Mouse (Mus musculus): ENCODE measurements around the gene Abca7.
"Not testable (repeated sequence)": the region's sequence is repeated elsewhere in the genome, so short reads cannot be mapped to it uniquely, and the experiment has no call there.

Abca7 gene

DNA sequence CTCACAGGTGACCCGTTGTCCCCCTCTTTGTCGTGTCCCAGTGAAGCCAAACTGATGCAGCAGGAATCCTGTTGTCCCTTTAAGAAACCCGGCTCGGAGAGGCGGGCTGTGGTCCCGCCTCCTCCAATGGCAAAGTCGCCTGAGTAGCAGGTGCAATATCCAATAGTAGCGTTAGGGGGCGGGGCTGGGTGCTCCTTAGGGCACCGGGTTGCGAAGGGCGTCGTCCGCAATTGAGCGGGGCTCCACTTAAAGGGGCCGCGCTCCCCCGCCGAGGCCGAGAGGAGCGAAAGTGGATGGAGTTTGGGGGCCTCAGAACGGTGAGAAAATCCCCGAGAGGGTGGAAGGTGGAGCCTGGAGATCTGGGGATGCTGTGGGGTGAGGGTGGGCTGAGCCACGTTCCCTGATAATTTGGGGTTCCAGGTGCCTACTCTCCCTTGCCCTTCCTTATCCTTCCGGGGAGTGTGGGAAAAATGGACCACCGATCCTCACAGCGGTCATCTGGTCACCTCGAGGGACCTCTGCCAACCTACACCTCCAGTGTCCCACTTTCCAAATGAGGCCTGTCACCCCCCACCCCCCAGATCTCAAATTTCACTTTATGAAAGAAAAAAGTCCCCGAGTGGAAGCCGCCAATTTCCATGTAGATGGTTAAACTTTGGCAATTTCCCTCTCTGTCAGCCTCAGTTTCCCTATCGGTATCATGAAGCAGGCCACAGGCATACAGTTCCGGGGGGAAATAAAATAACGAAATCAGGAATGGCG is at the start of gene Abca7:
Gene Abca7 (plus strand): TSS at position 223 of the 762 bp plus-strand sequence.
- peak; percentile 97 for DNase-seq

DNA sequence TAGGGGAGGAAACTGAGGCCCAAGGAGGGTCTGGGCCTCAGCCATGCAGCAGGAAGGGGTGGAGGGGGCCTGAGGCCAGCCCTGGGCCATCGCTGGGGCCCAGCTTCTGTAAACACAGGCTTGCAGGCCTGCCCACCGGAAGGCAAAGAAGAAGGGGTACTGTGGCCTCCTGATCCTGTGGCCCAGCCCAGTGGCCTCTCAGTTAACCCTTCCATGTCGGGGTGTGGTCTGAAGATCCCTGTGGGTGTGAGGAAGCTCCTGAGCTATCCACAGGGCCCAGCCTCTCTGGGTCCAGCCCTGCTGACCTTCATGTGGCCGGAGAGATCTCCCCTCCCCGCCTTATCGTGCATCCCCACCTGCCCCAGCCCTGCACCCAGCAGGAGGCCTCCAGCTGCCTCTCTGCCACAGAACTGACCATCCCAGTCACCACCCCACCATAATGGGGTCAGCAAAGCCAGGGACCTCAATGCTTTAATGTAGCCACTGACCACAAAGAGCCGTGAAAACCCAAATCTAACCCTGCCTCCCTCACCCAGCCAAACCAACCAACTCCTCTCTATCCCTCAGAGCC is 49.5 kb upstream of the Abca7 start:
- peak; percentile 68 for DNase-seq

- no peak for DNase-seq
Observed at GRCm38 (mm10) chr10:79947502-79947901, 48.8 kb upstream of the Abca7 start.

GRCm38 (mm10) chr10:79949873-79950272 is 46.4 kb upstream of the Abca7 start:
- DNase-seq: no peak

GRCm38 (mm10) chr10:79950661-79951060 is 45.6 kb upstream of the Abca7 start:
- DNase-seq: no peak

- no peak for DNase-seq
Observed at GRCm38 (mm10) chr10:79953946-79954345, 42.3 kb upstream of the Abca7 start.

DNA sequence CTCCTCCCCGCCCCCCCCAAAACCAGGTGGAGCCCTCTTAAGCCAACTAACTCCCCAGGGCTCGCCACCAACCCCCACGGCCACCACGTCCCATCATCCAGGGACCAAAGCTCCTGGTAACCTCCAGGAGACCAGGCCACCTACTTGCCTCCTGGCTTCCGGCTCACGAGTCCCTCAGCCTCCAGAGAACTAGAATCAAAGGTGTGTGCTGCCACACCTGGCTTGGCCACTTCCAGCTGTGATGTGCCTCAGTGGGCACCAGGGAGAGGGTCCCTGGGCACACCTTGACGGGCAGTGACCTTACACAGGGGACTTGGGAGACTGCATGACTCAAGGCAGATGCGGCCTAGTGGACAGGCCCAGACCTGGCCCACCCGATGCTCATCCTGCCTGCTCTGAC is 40.6 kb upstream of the Abca7 start:
- DNase-seq: no peak

DNA sequence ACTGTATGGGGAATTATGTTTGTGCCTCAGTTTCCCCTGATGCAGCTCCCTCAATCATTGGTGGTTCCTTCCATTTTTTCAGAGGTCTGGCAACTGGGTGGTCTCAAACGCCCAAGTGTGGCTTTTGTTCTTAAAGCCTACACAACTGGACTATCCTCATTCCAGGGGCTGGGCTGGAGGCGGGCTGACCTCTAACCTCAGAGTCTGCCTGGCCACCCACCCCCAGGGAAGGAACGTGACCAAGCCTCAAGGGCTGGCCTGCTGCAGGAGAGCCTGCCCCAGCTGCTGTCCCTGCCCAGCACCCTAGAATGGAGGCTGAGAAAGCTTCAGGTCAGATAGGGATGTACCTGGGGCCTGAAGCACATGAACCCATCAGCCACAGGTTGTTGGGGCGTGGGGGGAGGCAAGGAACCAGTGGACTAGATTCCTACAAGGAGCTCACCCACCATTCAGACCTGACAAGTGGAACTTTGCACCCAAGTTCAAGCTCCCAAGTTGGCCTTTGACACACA is 39.6 kb upstream of the Abca7 start:
- DNase-seq: no peak

GRCm38 (mm10) chr10:79958140-79958816 is 38.0 kb upstream of the Abca7 start:
- DNase-seq: peak; percentile 89

DNA sequence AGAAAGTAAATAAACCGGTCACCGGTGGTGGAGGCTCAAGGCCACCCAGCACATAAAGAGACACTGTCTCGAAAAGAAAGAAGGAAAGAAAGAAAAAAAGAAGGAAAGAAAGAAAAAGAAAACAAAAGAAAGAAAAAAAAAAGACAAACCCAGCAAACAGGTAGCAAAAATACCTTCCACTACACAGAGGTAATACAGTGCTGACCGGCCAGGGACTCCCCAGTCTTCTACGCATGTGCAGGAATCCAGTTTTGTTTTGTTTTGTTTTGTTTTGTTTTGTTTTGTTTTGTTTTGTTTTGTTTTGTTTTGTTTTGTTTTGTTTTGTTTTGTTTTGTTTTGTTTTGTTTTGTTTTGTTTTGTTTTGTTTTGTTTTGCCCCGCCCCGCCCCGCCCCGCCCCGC is 36.9 kb upstream of the Abca7 start:
- DNase-seq: not testable (repeated sequence)

- DNase-seq: peak; percentile 100
Observed at GRCm38 (mm10) chr10:79959847-79960601, 36.3 kb upstream of the Abca7 start, which contains the start of gene Wdr18. Gene Wdr18, plus strand, starts transcription at chr10:79960152.

- no peak for DNase-seq
Observed at GRCm38 (mm10) chr10:79960671-79961294, 35.5 kb upstream of the Abca7 start.

DNA sequence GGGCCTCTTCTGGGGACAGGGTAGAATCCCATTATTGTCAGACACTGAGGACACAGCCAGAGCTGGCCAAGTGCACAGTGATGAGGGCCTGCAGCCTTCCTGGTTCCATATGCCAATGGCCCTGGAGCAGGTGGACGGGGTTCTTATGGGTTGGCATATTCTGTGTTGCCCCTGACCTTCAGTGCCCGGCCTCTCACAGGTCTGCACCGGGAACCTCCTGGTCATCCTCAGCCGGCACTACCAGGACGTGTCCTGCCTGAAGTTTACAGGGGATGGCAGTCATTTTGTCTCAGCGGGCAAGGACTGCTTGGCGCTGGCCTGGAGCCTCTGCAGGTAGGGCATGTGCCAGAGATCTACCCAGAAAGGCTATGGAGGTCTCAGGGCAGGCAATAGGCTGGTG is 31.6 kb upstream of the Abca7 start:
- DNase-seq: no peak

- DNase-seq: no peak
Observed at GRCm38 (mm10) chr10:79965325-79965724, 31.0 kb upstream of the Abca7 start.

DNA sequence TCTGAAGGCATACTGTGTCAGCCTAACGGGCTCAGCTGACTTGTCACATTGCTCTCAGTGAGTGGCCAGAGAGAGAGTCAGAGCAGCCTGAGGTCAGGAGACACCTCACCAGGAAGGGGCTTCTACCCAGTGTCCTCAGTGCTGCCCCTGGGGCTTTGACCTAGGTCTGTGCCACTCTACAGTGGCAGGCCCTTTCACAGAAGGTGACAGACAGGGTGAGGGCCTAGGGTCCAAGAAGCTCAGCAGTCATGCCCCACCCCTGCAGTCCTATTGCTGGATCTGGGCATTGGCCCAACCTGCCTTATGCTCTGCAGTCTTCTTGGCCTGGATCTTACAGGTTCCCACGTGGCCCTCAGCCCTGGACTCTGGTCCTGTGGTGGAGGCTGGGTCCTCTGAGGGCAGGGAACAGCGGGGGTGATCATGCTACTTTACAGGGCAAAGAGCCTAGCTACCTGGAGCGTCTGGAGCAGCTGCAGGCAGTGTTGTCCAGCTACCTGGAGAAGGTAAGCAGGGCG is 29.4 kb upstream of the Abca7 start:
- no peak for DNase-seq

GRCm38 (mm10) chr10:79968181-79968580 is 28.1 kb upstream of the Abca7 start:
- DNase-seq: no peak

DNA sequence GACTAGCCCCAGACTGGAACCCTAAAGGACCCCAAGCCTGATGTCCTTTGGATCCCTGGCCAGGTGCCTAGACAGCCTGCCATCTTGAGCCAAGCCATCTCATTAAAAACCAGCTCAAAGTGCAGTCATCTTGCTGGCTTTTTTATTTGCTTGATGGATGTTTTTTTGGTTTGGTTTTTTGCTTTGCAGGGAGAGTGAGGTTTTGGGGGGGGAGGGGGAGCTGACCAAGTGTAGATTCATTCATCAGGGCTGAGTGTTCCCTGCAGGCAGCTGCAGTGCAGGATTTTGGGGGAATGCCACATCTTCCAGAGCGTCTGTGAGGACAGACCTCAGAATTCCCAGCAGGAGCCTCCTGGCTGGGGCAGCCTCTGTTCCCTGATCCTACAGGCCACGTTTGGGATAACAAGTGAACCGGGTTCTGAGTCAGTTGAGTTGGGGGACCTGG is 27.1 kb upstream of the Abca7 start:
- no peak for DNase-seq

GRCm38 (mm10) chr10:79970415-79971182 is 25.7 kb upstream of the Abca7 start, which contains the start of gene Grin3b:
Gene Grin3b, plus strand, starts transcription at chr10:79970715.
- DNase-seq: peak; percentile 28

GRCm38 (mm10) chr10:79971183-79971497 is 25.2 kb upstream of the Abca7 start:
- DNase-seq: peak; percentile 52

GRCm38 (mm10) chr10:79972831-79973230 is 23.5 kb upstream of the Abca7 start:
- no peak for DNase-seq

DNA sequence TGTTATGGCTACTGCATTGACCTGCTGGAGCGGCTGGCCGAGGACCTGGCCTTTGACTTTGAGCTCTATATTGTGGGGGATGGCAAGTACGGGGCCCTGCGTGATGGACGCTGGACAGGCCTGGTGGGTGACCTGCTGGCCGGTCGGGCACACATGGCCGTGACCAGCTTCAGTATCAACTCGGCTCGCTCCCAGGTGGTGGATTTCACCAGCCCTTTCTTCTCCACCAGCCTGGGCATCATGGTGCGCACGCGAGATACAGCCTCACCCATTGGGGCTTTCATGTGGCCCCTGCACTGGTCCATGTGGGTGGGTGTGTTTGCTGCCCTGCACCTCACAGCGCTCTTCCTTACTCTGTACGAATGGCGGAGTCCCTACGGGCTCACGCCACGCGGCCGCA is 22.2 kb upstream of the Abca7 start:
- DNase-seq: no peak

- DNase-seq: no peak
Observed at GRCm38 (mm10) chr10:79974668-79975067, 21.6 kb upstream of the Abca7 start.

Data from retina, postnatal 1 day (tissue).